Mouse (Mus musculus) midbrain, embryonic 11.5 days (tissue): ENCODE measurements at regions not wholly inside any gene's neighbourhood (a gene's known extent, or its start where the extent isn't known, plus 50 kb on each side); places are given as distances from the start of the nearest gene placed in this dataset.

Source experiments
- ATAC-seq: fragments of 200-750 bp; cut with Nextera tagmentation; 2 replicates; pipeline ENCODE4 v1.8.0; 2017; ENCODE audit warnings: moderate TSS enrichment, moderate library complexity; ENCODE audit not compliant: low FRiP score
- DNase-seq: peaks from one replicate; pipeline ENCODE4 v3.0.0; 2015; ENCODE audit warnings: low spot score; ENCODE audit errors: missing footprints
- H3K27ac ChIP-seq: fragments of 300-500 bp; sonication (generic); 2 replicates; pipeline ENCODE4 v1.5.1; 2014; ENCODE audit warnings: low read depth, low read length
- H3K27me3 ChIP-seq: fragments of 300-500 bp; sonication (generic); 2 replicates; pipeline ENCODE4 v1.6.1; 2014; ENCODE audit warnings: mild to moderate bottlenecking, low read length, moderate library complexity, mixed read lengths; ENCODE audit not compliant: control insufficient read depth, insufficient read depth
- H3K36me3 ChIP-seq: fragments of 300-500 bp; sonication (generic); 2 replicates; pipeline ENCODE4 v1.6.1; 2014; ENCODE audit warnings: mild to moderate bottlenecking, low read length, moderate library complexity, mixed read lengths; ENCODE audit not compliant: control insufficient read depth, insufficient read depth
- H3K4me1 ChIP-seq: fragments of 300-500 bp; sonication (generic); 2 replicates; pipeline ENCODE4 v1.6.1; 2014; ENCODE audit warnings: low read length; ENCODE audit not compliant: control insufficient read depth, insufficient read depth
- H3K4me2 ChIP-seq: fragments of 300-500 bp; sonication (generic); 2 replicates; pipeline ENCODE4 v1.6.1; 2014; ENCODE audit warnings: mild to moderate bottlenecking, moderate library complexity
- H3K4me3 ChIP-seq: fragments of 300-500 bp; sonication (generic); 2 replicates; pipeline ENCODE4 v1.5.1; 2014; ENCODE audit warnings: low read depth, low read length
- H3K9ac ChIP-seq: fragments of 300-500 bp; sonication (generic); 2 replicates; pipeline ENCODE4 v1.6.1; 2014; ENCODE audit warnings: low read length
- H3K9me3 ChIP-seq: fragments of 300-500 bp; sonication (generic); 2 replicates; pipeline ENCODE4 v1.6.1; 2016; ENCODE audit warnings: low read length; ENCODE audit not compliant: control insufficient read depth
- WGBS: fragments of 180-500 bp; shearing (Covaris S2); extraction: QIAGEN DNeasy Blood & Tissue Kit; methylation state at CpG from one replicate; pipeline ENCODE4 v1.1.7; 2014; 5-methylcytosine and 5-hydroxymethylcytosine counted together

GRCm38 (mm10) chr1:89373806-89374205 is 80.8 kb upstream of the Agap1 start:
- no peaks in the 10 kb centered on the region for H3K27me3 ChIP-seq
- no peaks in the 10 kb centered on the region for H3K36me3 ChIP-seq
- H3K4me2 ChIP-seq = no peak overlapping the region
- no peaks in the 10 kb centered on the region for H3K4me1 ChIP-seq
- DNase-seq (no peak), ATAC-seq (no peak)
- no peaks in the 10 kb centered on the region for H3K9me3 ChIP-seq
- no peak overlapping the region for H3K4me3 ChIP-seq
- no peak overlapping the region for H3K27ac ChIP-seq
- no peak overlapping the region for H3K9ac ChIP-seq

GRCm38 (mm10) chr1:89374271-89374670 is 80.3 kb upstream of the Agap1 start:
- Histone ChIP-seq H3K36me3 (no peaks in the 10 kb centered on the region), H3K27me3 (no peaks in the 10 kb centered on the region), H3K4me1 (no peaks in the 10 kb centered on the region), H3K27ac (no peak overlapping the region), H3K9ac (no peak overlapping the region), H3K4me2 (no peak overlapping the region), H3K4me3 (no peak overlapping the region), H3K9me3 (no peaks in the 10 kb centered on the region)
- DNase-seq (peak; percentile 6), ATAC-seq (no peak)
- 94% methylated on average over 2 of the region's 2 CpGs for WGBS

- ATAC-seq = no peak
- WGBS = 79% methylated on average over 6 of the region's 6 CpGs
- no peak overlapping the region for H3K4me2 ChIP-seq
- no peaks in the 10 kb centered on the region for H3K4me1 ChIP-seq
- no peak overlapping the region for H3K27ac ChIP-seq
- H3K27me3 ChIP-seq = no peaks in the 10 kb centered on the region
- DNase-seq = no peak
- no peaks in the 10 kb centered on the region for H3K9me3 ChIP-seq
- H3K4me3 ChIP-seq = no peak overlapping the region
- H3K36me3 ChIP-seq = no peaks in the 10 kb centered on the region
- no peak overlapping the region for H3K9ac ChIP-seq
These were observed 72.6 kb upstream of the Agap1 start for GRCm38 (mm10) chr1:89382021-89382420.

GRCm38 (mm10) chr1:89385111-89385510 is 69.5 kb upstream of the Agap1 start:
- Histone ChIP-seq H3K4me1 (no peaks in the 10 kb centered on the region), H3K27ac (no peak overlapping the region), H3K9ac (no peak overlapping the region), H3K27me3 (no peaks in the 10 kb centered on the region), H3K36me3 (no peaks in the 10 kb centered on the region), H3K4me2 (no peak overlapping the region), H3K4me3 (no peak overlapping the region), H3K9me3 (no peaks in the 10 kb centered on the region)
- DNase-seq (no peak), ATAC-seq (no peak)
- 70% methylated on average over 6 of the region's 6 CpGs for WGBS

- no peak overlapping the region for H3K4me2 ChIP-seq
- H3K4me3 ChIP-seq = no peak overlapping the region
- no peak for ATAC-seq
- H3K4me1 ChIP-seq = no peaks in the 10 kb centered on the region
- H3K36me3 ChIP-seq = no peaks in the 10 kb centered on the region
- peaks cover 2% of the 10 kb centered on the region; the same call in 1 of the 2 replicates for H3K27me3 ChIP-seq
- H3K9ac ChIP-seq = no peak overlapping the region
- H3K27ac ChIP-seq = no peak overlapping the region
- H3K9me3 ChIP-seq = no peaks in the 10 kb centered on the region
- WGBS = 81% methylated on average over 4 of the region's 4 CpGs
- DNase-seq = no peak
These were observed 61.9 kb upstream of the Agap1 start for GRCm38 (mm10) chr1:89392711-89393110.

- WGBS = 54% methylated on average over 7 of the region's 7 CpGs
- H3K27me3 ChIP-seq = peaks cover 15% of the 10 kb centered on the region; the same call in 1 of the 2 replicates
- H3K4me1 ChIP-seq = no peaks in the 10 kb centered on the region
- H3K27ac ChIP-seq = no peak overlapping the region
- no peak overlapping the region for H3K9ac ChIP-seq
- no peaks in the 10 kb centered on the region for H3K9me3 ChIP-seq
- no peak overlapping the region for H3K4me3 ChIP-seq
- ATAC-seq (no peak), DNase-seq (no peak)
- no peaks in the 10 kb centered on the region for H3K36me3 ChIP-seq
- H3K4me2 ChIP-seq = no peak overlapping the region
These were observed 60.1 kb upstream of the Agap1 start for GRCm38 (mm10) chr1:89394471-89394870.

GRCm38 (mm10) chr1:89400734-89401202 is 53.8 kb upstream of the Agap1 start:
- Histone ChIP-seq H3K4me3 (no peak overlapping the region), H3K9ac (no peak overlapping the region)

GRCm38 (mm10) chr1:89402513-89403210 is 51.9 kb upstream of the Agap1 start:
- peaks cover 4% of the 10 kb centered on the region; the same call in 1 of the 2 replicates for H3K9me3 ChIP-seq
- DNase-seq (no peak), ATAC-seq (no peak)
- H3K4me1 ChIP-seq = peaks cover 11% of the 10 kb centered on the region; the same call in 1 of the 2 replicates
- H3K4me2 ChIP-seq = no peak overlapping the region
- no peak overlapping the region for H3K4me3 ChIP-seq
- WGBS = 88% methylated on average over 5 of the region's 5 CpGs
- H3K27ac ChIP-seq = no peak overlapping the region
- peaks cover 31% of the 10 kb centered on the region; the same call in 1 of the 2 replicates for H3K27me3 ChIP-seq
- no peaks in the 10 kb centered on the region for H3K36me3 ChIP-seq
- no peak overlapping the region for H3K9ac ChIP-seq

More at GRCm38 (mm10) chr1:89400734-89401202, 53.8 kb upstream of the Agap1 start:
- H3K4me1 ChIP-seq = peaks cover 11% of the 10 kb centered on the region; the same call in 1 of the 2 replicates
- no peak overlapping the region for H3K4me2 ChIP-seq
- H3K27me3 ChIP-seq = peaks cover 34% of the 10 kb centered on the region; the same call in 1 of the 2 replicates
- ATAC-seq (peak; percentile 92), DNase-seq (peak; percentile 94)
- H3K36me3 ChIP-seq = no peaks in the 10 kb centered on the region
- no peak overlapping the region for H3K27ac ChIP-seq
- H3K9me3 ChIP-seq = no peaks in the 10 kb centered on the region
- WGBS = 14% methylated on average over 10 of the region's 10 CpGs

- H3K27me3 ChIP-seq = peaks cover 25% of the 10 kb centered on the region; the same call in 1 of the 2 replicates
- 75% methylated on average over 7 of the region's 7 CpGs for WGBS
- no peak for DNase-seq
- no peak overlapping the region for H3K27ac ChIP-seq
- ATAC-seq = no peak
- no peak overlapping the region for H3K9ac ChIP-seq
- no peaks in the 10 kb centered on the region for H3K36me3 ChIP-seq
- no peak overlapping the region for H3K4me2 ChIP-seq
- H3K4me1 ChIP-seq = peaks cover 11% of the 10 kb centered on the region; the same call in 1 of the 2 replicates
- peaks cover 4% of the 10 kb centered on the region; the same call in 1 of the 2 replicates for H3K9me3 ChIP-seq
- no peak overlapping the region for H3K4me3 ChIP-seq
These were observed 51.0 kb upstream of the Agap1 start for GRCm38 (mm10) chr1:89403551-89404050.
